In the genomic region with DNA sequence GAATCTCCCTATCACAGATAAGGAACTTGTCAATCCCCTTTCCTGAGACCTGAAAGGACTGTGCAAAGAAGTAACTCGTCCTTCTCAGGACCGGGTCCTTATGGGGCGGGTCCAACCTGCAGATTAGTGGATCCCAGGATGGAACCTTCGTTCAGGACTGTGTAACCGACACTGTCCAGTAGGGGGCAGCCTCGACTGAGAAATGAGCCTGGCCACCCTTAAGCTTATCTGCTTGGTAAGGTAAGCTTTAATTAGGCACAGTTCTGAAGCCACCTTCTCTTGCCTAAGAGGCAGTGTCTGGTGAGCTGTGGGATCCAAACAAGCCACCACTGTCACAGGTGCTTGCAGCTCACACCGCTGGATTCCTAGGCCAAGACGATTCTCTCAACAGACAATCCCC, we compare ENCODE assay signal across 7 mouse cellular contexts. TPM values are rescaled to one million over a fixed set of nuclear protein-coding genes. Genes with fewer than 3 reads are reported as not detected.
A peak's percentile ranks its signal among the peaks of the same experiment; 100 is the strongest.
DNase-seq lines count a peak whose midpoint lies in the region; ATAC-seq and TF ChIP-seq lines count a peak whose summit lies in the region.

No protein-coding gene starts in this region.

- no peak overlapping the region for H3K4me3 ChIP-seq in left cerebral cortex, adult 2 months

- H3K27ac ChIP-seq in left cerebral cortex, adult 2 months: no peak overlapping the region

- intact Hi-C loops in left cerebral cortex, adult 2 months (cut with DNase I): loop anchor here (1.0 to 2.0 kb wide), 4 partner anchors 79 to 209 kb away; no protein-coding TSS in a partner anchor

- peak; percentile 78 for ATAC-seq in inflammation-experienced regulatory T-cells, adult 6 months
- peak; percentile 67 for ATAC-seq in megakaryocyte-erythroid progenitor cell, adult 5-6 weeks (replicated peaks; ENCODE audit: low FRiP score, low TSS enrichment, poor library complexity, severe bottlenecking)

- peak; percentile 93 for TF ChIP-seq CTCF in left cerebral cortex, adult 2 months (IDR thresholded peaks at IDR 0.05)

- peak; percentile 88 for DNase-seq in ZHBTc4 (ENCODE audit: low read depth, low spot score)
- DNase-seq in cerebellum, postnatal 14 days: peak; percentile 91 to 94
- DNase-seq in gastrocnemius, adult 18-20 months (ENCODE audit: low spot score): peak; percentile 84
- peak; percentile 77 to 80 for DNase-seq in left cerebral cortex, adult 2 months (ENCODE audit: extremely low spot score in 1 of 2, low spot score in 2 of 2)
- peak; percentile 90 for DNase-seq in right cerebral cortex, postnatal 4 days

RNA-seq across cellular contexts. Expression of a gene that starts 24.8 kb away (rescaled TPM):
- not detected for total RNA-seq in gastrocnemius, adult 18-20 months (2021)
- polyA plus RNA-seq in inflammation-experienced regulatory T-cells, adult 6 months (2017; shearing (Covaris generic)): 1 to 10 TPM; 1.2 to 5.5 (median 1.9) TPM
- total RNA-seq in left cerebral cortex, adult 2 months (2021): not detected
- not detected in 2 replicates for total RNA-seq in megakaryocyte-erythroid progenitor cell, adult 5-6 weeks (2014; fragmentation: Nextera tagmentation)
- total RNA-seq in megakaryocyte-erythroid progenitor cell, adult 5-6 weeks (2017): not detected in 2 replicates

RNA-seq across cellular contexts. Expression of a gene that starts 34.8 kb away (rescaled TPM):
- total RNA-seq in gastrocnemius, adult 18-20 months (2021): 1 to 10 TPM; 4.2 to 5.0 TPM
- polyA plus RNA-seq in inflammation-experienced regulatory T-cells, adult 6 months (2017; shearing (Covaris generic)): 10 to 100 TPM; 25.6 to 35.2 (median 33.2) TPM
- total RNA-seq in left cerebral cortex, adult 2 months (2021): 10 to 100 TPM; 16.2 to 17.5 TPM
- 16.6 and 17.2 TPM in 2 replicates for total RNA-seq in megakaryocyte-erythroid progenitor cell, adult 5-6 weeks (2014; fragmentation: Nextera tagmentation)
- 3.6 and 3.9 TPM in 2 replicates for total RNA-seq in megakaryocyte-erythroid progenitor cell, adult 5-6 weeks (2017)
